Mouse (Mus musculus) olfactory bulb, adult 2 months (tissue): ENCODE results near the gene B3galt5. TPM values are rescaled to one million over a fixed set of nuclear protein-coding genes. Genes with fewer than 3 reads are reported as not detected.

Source experiments
- H3K27ac ChIP-seq: fragments of 200-500 bp; 2 replicates; pipeline ENCODE4 v1.5.1; 2012; ENCODE audit warnings: low read depth, low read length; ENCODE audit not compliant: insufficient read depth
- H3K4me1 ChIP-seq: fragments of 200-500 bp; 2 replicates; pipeline ENCODE4 v1.6.1; 2012; ENCODE audit warnings: low read length; ENCODE audit not compliant: control insufficient read depth, insufficient read depth
- H3K4me3 ChIP-seq: fragments of 200-500 bp; 2 replicates; pipeline ENCODE4 v1.5.1; 2012; ENCODE audit warnings: mild to moderate bottlenecking, low read depth, low read length, moderate library complexity; ENCODE audit not compliant: insufficient read depth
- CTCF ChIP-seq: fragments of 200-500 bp; IDR thresholded peaks from 2 replicates; pipeline ENCODE4 v1.5.1; 2012; ENCODE audit warnings: low read depth, mild to moderate bottlenecking, low read length, moderate library complexity; ENCODE audit not compliant: insufficient read depth
- POLR2A ChIP-seq: fragments of 200-500 bp; IDR thresholded peaks from 2 replicates; pipeline ENCODE4 v1.6.1; 2012; ENCODE audit warnings: mild to moderate bottlenecking, low read depth, low read length, moderate library complexity; ENCODE audit not compliant: insufficient read depth
- WGBS: fragments of 180-500 bp; shearing (Covaris S2); methylation state at CpG from one replicate; pipeline ENCODE4 v1.1.7; 2018; 5-methylcytosine and 5-hydroxymethylcytosine counted together
- polyA plus RNA-seq: library from polyadenylated mRNA; stranded (reverse); fragments of >200 nt; gene quantifications from 2 replicates; pipeline ENCODE4 v1.2.4, GENCODE M21; 2012; ENCODE audit warnings: low replicate concordance; ENCODE audit not compliant: missing spikeins, insufficient read depth, insufficient read length

The B3galt5 gene
- polyA plus RNA-seq, 1 experiment = not detected

GRCm38 (mm10) chr16:96213027-96213426, 22.6 kb upstream of the B3galt5 start:
- no peaks in the 10 kb centered on the region for H3K4me1 ChIP-seq
- no peak overlapping the region for H3K27ac ChIP-seq
- H3K4me3 ChIP-seq = no peak overlapping the region
- 95% methylated on average over 4 of the region's 4 CpGs for WGBS
- TF ChIP-seq POLR2A = no peak
- TF ChIP-seq CTCF = no peak

GRCm38 (mm10) chr16:96221491-96221890, 14.1 kb upstream of the B3galt5 start:
- 58% methylated on average over 5 of the region's 5 CpGs for WGBS
- no peak overlapping the region for H3K27ac ChIP-seq
- H3K4me3 ChIP-seq = no peak overlapping the region
- H3K4me1 ChIP-seq = no peaks in the 10 kb centered on the region
- TF ChIP-seq POLR2A = no peak
- TF ChIP-seq CTCF = no peak

- Histone ChIP-seq H3K4me3 (no peak overlapping the region), H3K4me1 (no peaks in the 10 kb centered on the region), H3K27ac (no peak overlapping the region)
- WGBS = 84% methylated on average over 3 of the region's 3 CpGs
- no peak for TF ChIP-seq CTCF
- no peak for TF ChIP-seq POLR2A
These were observed 13.6 kb upstream of the B3galt5 start for GRCm38 (mm10) chr16:96221959-96222358.

- TF ChIP-seq POLR2A (no peak), CTCF (no peak)
- Histone ChIP-seq H3K27ac (no peak overlapping the region), H3K4me1 (no peaks in the 10 kb centered on the region), H3K4me3 (no peak overlapping the region)
- 92% methylated on average over 1 of the region's 1 CpGs for WGBS
These were observed 13.1 kb upstream of the B3galt5 start for GRCm38 (mm10) chr16:96222452-96222851.

- Histone ChIP-seq H3K4me1 (peaks cover 8% of the 10 kb centered on the region), H3K4me3 (no peak overlapping the region), H3K27ac (no peak overlapping the region)
- 57% methylated on average over 13 of the region's 13 CpGs for WGBS
- TF ChIP-seq POLR2A = no peak
- TF ChIP-seq CTCF = no peak
These were observed 7.2 kb upstream of the B3galt5 start for GRCm38 (mm10) chr16:96228438-96228837.

- WGBS = 36% methylated on average over 8 of the region's 8 CpGs
These were observed 6.5 kb upstream of the B3galt5 start for GRCm38 (mm10) chr16:96229044-96229555.

GRCm38 (mm10) chr16:96230411-96230810, 5.2 kb upstream of the B3galt5 start:
- Histone ChIP-seq H3K4me3 (no peak overlapping the region), H3K27ac (no peak overlapping the region), H3K4me1 (peaks cover 9% of the 10 kb centered on the region)
- TF ChIP-seq CTCF = peak; percentile 89
- TF ChIP-seq POLR2A = no peak
- WGBS = 21% methylated on average over 11 of the region's 11 CpGs

More at GRCm38 (mm10) chr16:96229044-96229555, 6.5 kb upstream of the B3galt5 start:
- TF ChIP-seq CTCF = no peak
- no peak for TF ChIP-seq POLR2A
- Histone ChIP-seq H3K27ac (0 out of 2 replicates have a peak overlapping the region, but pooled peaks have one; percentile 22), H3K4me1 (peaks cover 8% of the 10 kb centered on the region), H3K4me3 (no peak overlapping the region)

- H3K4me3 ChIP-seq = no peak overlapping the region
- TF ChIP-seq CTCF = no peak
- TF ChIP-seq POLR2A = no peak
- 98% methylated on average over 4 of the region's 4 CpGs for WGBS
- H3K4me1 ChIP-seq = peaks cover 14% of the 10 kb centered on the region
- no peak overlapping the region for H3K27ac ChIP-seq
These were observed 4.3 kb upstream of the B3galt5 start for GRCm38 (mm10) chr16:96231251-96231650.

GRCm38 (mm10) chr16:96231974-96232373, 3.6 kb upstream of the B3galt5 start:
- TF ChIP-seq POLR2A = no peak
- no peak for TF ChIP-seq CTCF
- Histone ChIP-seq H3K27ac (no peak overlapping the region), H3K4me1 (peaks cover 16% of the 10 kb centered on the region), H3K4me3 (no peak overlapping the region)
- 94% methylated on average over 8 of the region's 8 CpGs for WGBS

GRCm38 (mm10) chr16:96233996-96234395, 1.6 kb upstream of the B3galt5 start:
- H3K4me1 ChIP-seq = peaks cover 12% of the 10 kb centered on the region
- H3K27ac ChIP-seq = no peak overlapping the region
- no peak for TF ChIP-seq POLR2A
- TF ChIP-seq CTCF = no peak
- 94% methylated on average over 8 of the region's 8 CpGs for WGBS
- H3K4me3 ChIP-seq = no peak overlapping the region
